Mouse (Mus musculus) Muller cell, postnatal 12 days (primary cell): ENCODE results near the gene Pik3ca.

Source experiments
- DNase-seq: peaks from one replicate; pipeline ENCODE4 v3.0.0-alpha.2; 2015; ENCODE audit errors: inconsistent ontology term

Pik3ca gene

DNA sequence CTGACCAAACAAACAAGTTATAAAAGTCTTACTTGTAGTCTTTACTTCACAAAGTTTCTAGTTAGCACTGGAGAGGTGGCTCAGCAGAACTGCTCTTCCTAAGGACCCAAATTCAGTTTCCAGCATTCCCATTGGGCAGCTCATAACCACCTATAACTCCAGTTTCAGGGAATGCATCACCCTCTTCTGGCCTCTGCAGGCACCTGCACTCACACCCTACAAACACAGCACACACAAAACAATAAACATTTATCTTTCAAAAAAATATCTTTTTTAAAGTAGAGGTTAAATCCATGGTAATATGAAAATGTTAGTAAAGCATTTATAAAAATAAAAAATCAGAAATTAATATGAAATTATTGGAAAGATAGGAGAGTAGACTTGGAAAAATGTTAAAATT, 44.2 kb downstream of the Pik3ca start:
- DNase-seq = no peak

DNA sequence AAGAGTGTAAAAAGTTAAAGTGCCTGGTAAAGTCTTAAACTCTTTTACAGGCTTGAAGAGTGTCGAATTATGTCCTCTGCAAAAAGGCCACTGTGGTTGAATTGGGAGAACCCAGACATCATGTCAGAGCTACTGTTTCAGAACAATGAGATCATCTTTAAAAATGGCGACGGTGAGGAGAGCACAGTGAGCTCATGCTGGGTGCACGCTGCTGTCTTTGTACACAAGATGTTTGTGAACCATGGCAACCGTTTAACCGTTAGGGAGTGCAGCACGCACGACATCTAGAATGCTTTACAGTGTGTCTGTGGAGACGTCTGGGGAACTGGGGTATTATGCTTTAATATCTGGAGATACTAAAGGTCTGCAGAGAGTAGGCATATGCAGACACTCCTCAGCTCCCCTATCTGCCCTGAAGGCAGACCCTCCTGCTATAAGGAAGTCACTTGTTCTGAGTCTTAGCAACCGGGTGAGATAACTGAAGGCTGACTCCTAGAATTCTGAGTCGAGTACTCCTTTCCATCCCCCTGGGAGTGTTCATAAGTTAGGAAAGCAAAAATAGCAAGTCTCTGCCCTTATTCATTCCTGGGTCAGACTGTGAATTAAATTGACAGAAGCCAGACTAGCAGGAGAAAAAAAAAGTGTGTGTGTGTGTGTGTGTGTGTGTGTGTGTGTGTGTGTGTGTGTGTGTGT, 57.0 kb downstream of the Pik3ca start:
- DNase-seq = peak; percentile 46

GRCm38 (mm10) chr3:32459777-32460176, 62.3 kb downstream of the Pik3ca start:
- peak; percentile 31 for DNase-seq

GRCm38 (mm10) chr3:32467321-32467720, 69.8 kb downstream of the Pik3ca start:
- no peak for DNase-seq

DNA sequence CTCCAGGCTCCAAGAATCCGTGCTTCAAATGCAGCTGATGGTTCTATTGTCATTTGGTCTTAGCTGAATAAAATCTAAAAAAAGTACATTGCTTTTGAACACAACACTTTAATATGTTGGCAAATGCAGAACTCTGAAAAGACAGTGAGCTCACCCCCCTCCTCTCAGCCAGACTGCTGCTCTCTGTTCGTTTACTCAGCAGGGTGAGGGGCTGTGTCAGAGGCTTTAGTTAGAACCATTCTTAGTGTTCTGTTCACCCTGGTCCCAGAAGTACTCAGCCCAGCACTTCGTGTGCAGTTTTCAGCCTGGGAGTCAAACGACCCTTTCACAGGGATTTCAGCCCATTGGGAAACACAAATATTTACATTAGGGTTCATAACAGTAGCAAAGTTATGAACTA, 70.9 kb downstream of the Pik3ca start:
- no peak for DNase-seq

DNA sequence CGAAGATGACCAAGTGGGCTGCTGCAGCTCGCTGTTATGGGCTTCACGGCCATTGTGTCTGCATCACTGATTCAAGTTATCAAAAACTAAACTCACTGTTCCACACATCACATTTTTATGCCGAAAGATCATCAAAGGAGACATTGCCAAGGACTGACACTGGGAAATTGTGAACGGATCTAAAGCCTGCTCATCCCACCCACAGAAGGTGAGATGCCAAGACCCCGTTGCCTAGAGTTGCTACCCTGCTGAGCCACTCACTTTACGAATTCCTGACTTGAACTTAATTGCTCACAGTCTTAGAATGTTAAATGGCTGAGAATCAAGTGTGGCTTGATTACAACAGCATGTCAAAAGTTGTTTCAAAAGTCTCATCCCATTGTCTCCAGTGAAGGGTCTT, 73.0 kb downstream of the Pik3ca start:
- DNase-seq = no peak

GRCm38 (mm10) chr3:32471098-32471497, 73.6 kb downstream of the Pik3ca start:
- no peak for DNase-seq

- no peak for DNase-seq
Observed at GRCm38 (mm10) chr3:32472191-32472900, 74.9 kb downstream of the Pik3ca start.

GRCm38 (mm10) chr3:32473184-32473583, 75.7 kb downstream of the Pik3ca start:
- DNase-seq = no peak

DNA sequence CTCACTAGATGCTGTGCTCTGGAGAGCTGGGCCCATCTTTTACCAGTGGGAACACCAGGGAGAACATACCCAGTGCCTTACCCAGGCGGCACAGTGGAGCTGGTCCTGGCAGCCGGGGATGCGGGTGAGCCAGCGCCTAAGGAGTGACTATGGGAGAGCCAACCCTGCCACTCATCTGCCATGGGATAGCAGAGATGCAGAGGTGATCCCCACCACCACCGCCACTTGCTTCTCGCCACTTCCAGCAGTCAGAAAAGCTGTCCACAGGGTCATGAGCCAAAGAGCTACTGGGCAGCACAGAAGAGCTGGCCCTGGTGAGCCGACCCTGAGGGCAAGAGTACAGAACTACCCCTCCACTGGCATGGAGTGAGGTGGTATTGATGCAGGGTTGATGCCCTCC, 82.5 kb downstream of the Pik3ca start:
- no peak for DNase-seq

GRCm38 (mm10) chr3:32483035-32483434, 85.6 kb downstream of the Pik3ca start:
- no peak for DNase-seq

DNA sequence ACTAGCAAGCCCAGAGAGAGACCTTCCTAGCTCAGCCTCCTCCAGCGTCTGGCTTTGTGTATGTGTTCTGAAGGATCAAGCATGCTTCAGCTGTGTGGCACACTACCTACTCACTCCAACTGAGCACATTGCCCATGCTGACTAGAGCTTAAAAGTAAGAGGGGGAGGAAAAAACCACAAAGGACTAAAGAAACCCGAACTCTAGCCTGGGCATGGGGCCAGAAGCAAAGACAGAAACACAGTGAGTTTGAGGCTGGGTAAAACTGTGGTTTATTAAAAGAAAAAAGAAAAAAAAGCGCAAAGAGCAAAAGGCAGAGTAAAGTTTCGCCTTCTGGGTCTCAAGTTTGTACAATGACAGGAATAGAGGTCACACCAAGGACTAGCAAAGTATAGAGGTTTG, 89.1 kb downstream of the Pik3ca start:
- no peak for DNase-seq

DNA sequence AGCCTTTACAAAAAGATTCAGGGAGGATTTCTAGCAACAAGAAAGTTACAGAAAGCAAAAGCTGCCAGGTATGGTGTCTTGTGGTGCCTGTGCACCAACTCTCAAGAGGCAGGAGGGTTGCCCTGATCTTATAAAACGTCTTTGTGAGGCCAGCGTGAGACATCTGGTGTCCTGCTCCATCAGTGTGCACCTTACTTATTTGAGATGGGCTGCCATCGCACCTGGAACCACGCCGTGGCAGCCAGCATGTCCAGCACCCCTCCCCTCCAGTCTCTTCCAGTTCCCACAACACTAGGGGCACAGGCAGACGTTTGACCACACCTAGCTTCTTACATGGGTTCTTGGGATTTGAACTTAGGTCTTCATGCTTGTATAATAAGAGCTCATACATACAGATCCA, 90.7 kb downstream of the Pik3ca start:
- DNase-seq = no peak

GRCm38 (mm10) chr3:32490076-32490927, 92.8 kb downstream of the Pik3ca start:
- peak; percentile 45 for DNase-seq

GRCm38 (mm10) chr3:32490928-32491315, 93.5 kb downstream of the Pik3ca start:
- DNase-seq = no peak

DNA sequence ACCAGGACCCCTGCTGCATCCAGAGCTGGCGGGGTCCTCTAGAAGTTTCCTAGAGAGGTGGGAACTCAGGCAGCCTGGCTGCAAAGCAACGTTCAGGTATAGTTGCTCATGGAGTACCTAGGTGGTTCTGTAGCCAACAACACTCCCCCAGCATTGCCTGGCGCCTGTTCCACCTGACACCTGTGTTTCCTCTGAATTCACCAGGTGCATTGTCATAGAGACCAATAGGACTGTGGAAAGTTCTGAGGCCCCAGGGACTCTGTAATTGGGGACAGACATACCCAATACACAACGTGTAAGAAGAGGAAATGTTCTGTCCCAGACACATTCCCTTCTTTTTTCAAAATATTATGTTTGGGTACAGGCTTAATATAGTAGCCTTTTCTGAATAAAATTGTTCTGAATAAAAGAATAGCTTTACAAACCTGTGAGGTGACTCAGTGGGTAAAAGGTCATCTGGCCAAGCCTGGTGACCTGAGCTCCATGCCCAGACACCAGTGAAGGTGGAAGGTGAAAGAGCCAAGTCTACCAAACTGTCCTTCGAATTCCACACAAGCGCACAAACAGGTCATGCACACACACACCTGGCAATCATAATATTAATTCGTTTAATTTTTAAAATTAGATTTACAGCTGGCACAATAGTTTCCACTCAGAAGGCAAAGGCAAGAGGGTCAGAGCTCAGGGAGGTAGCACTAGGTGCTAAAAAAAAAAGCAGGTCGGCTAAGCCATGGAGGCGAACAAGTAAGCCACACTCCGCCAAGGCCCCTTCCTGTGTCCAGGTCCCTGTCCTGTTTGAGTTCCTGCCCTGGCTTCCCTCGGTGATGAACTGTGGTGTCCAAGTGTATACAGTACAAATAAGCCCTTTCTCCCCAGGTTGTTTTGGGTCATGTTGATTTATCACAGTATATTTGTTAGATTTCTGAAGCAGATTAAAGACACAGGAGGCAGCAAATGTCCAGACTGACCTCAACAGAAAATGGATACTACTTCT, 94.9 kb downstream of the Pik3ca start, which contains the start of gene Kcnmb3:
TSS of gene Kcnmb3 (minus strand) at position 135 of the 994 bp plus-strand sequence.
- DNase-seq = no peak

DNA sequence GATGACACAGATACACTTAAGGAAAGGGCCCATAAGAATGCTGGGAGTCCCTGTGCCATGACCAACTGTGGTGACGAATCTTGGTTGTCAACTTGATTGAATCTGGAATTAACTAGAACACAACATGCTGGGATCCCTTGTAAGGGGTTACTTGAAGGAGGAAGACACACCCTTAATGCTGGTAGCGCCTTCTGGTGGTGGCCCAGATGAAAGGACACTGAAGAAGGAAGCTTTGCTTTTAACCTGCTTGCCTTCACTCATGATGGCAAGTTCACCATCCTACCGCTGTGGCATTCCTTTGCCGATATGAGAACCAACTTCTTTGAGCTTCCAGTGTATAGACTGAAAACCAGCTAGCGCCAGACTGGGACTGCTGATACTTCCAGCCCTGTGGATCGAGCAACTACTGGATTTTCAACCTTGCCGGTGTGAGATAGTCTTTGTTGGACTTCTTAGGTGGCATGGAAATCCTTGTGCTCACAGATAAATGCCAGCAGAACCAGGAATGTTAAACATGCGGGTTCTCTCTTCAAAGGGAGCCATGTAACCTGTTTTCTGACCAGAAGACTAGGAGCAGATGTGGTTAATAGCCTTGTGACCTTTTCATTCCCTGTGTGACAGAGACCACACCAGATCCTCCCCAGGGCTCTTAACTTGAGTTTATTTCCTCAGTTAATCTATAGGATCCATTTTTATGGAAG, 97.1 kb downstream of the Pik3ca start:
- peak; percentile 56 for DNase-seq

- peak; percentile 67 for DNase-seq
Observed at GRCm38 (mm10) chr3:32495088-32495770, 97.8 kb downstream of the Pik3ca start.

GRCm38 (mm10) chr3:32495856-32496710, 98.6 kb downstream of the Pik3ca start:
- DNase-seq = peak; percentile 87
